Mouse (Mus musculus) olfactory bulb, adult 2 months (tissue): ENCODE results near the gene Crybg1.

Experiments used
- CTCF ChIP-seq: fragments of 200-500 bp; IDR thresholded peaks from 2 replicates; pipeline ENCODE4 v1.5.1; 2012; ENCODE audit warnings: low read depth, mild to moderate bottlenecking, low read length, moderate library complexity; ENCODE audit not compliant: insufficient read depth
- POLR2A ChIP-seq: fragments of 200-500 bp; IDR thresholded peaks from 2 replicates; pipeline ENCODE4 v1.6.1; 2012; ENCODE audit warnings: mild to moderate bottlenecking, low read depth, low read length, moderate library complexity; ENCODE audit not compliant: insufficient read depth

DNA sequence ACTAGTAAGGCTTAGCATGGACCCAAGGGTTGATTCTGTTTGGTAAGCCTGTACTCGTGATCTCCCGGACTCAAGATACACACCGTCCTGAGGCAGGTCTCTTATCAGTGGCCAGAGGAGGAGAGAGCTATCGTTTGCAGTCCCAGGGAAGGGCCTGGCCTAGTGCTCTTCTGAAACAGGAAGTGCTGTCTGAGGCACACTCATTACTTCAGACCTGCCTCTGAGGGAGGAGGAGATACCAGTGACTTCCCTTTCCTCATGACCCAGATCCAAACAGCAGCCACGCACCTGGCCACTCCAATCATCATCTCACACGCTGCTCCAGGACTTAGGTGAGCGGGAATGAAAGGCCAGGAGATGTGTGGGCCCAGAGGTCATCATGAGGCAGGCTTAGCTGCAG, 79.5 kb downstream of the Crybg1 start:
- TF ChIP-seq CTCF (no peak), POLR2A (no peak)
